Mouse (Mus musculus): ENCODE data around the gene Efhd2.

The Efhd2 gene

GRCm38 (mm10) chr4:141860246-141860841, 14.4 kb downstream of the Efhd2 start:
- DNase-seq (ENCODE audit: low spot score in 2 of 2) = no peak

- no peak for DNase-seq (ENCODE audit: low spot score in 2 of 2)
Measured at GRCm38 (mm10) chr4:141859351-141859750, 15.4 kb downstream of the Efhd2 start.

- DNase-seq (ENCODE audit: low spot score in 2 of 2) = no peak
Measured at GRCm38 (mm10) chr4:141858501-141858900, 16.2 kb downstream of the Efhd2 start.

- DNase-seq (ENCODE audit: low spot score in 2 of 2) = peak; percentile 78 to 93
Measured at GRCm38 (mm10) chr4:141857422-141857930, 17.2 kb downstream of the Efhd2 start.

GRCm38 (mm10) chr4:141853437-141853836, 21.3 kb downstream of the Efhd2 start:
- DNase-seq (ENCODE audit: low spot score in 2 of 2) = peak in 1 of 2 experiments; percentile 86

- DNase-seq (ENCODE audit: low spot score in 2 of 2) = peak in 1 of 2 experiments; percentile 57
Measured at GRCm38 (mm10) chr4:141845999-141846398, 28.7 kb downstream of the Efhd2 start, which contains the start of gene Ctrc. Gene Ctrc (minus strand): TSS chr4:141846359.

- no peak for DNase-seq (ENCODE audit: low spot score in 2 of 2)
Measured at GRCm38 (mm10) chr4:141834536-141835095, 40.1 kb downstream of the Efhd2 start.

- no peak for DNase-seq (ENCODE audit: low spot score in 2 of 2)
Measured at GRCm38 (mm10) chr4:141833911-141834310, 40.8 kb downstream of the Efhd2 start.

GRCm38 (mm10) chr4:141831361-141831760, 43.4 kb downstream of the Efhd2 start:
- no peak for DNase-seq (ENCODE audit: low spot score in 2 of 2)

- no peak for DNase-seq (ENCODE audit: low spot score in 2 of 2)
Measured at GRCm38 (mm10) chr4:141830381-141830780, 44.3 kb downstream of the Efhd2 start.

- no peak for DNase-seq (ENCODE audit: low spot score in 2 of 2)
Measured at GRCm38 (mm10) chr4:141828177-141828576, 46.5 kb downstream of the Efhd2 start.

- DNase-seq (ENCODE audit: low spot score in 2 of 2) = no peak
Measured at GRCm38 (mm10) chr4:141827401-141827800, 47.3 kb downstream of the Efhd2 start.

GRCm38 (mm10) chr4:141826060-141826459, 48.7 kb downstream of the Efhd2 start, which contains the start of gene Cela2a:
Gene Cela2a (minus strand): TSS chr4:141826160.
- no peak for DNase-seq (ENCODE audit: low spot score in 2 of 2)

GRCm38 (mm10) chr4:141822979-141823378, 51.7 kb downstream of the Efhd2 start:
- DNase-seq (ENCODE audit: low spot score in 2 of 2) = peak; percentile 67 to 72

GRCm38 (mm10) chr4:141822089-141822488, 52.6 kb downstream of the Efhd2 start:
- peak in 1 of 2 experiments; percentile 70 for DNase-seq (ENCODE audit: low spot score in 2 of 2)

GRCm38 (mm10) chr4:141821178-141821577, 53.5 kb downstream of the Efhd2 start:
- DNase-seq (ENCODE audit: low spot score in 2 of 2) = no peak

GRCm38 (mm10) chr4:141819316-141819715, 55.4 kb downstream of the Efhd2 start:
- DNase-seq (ENCODE audit: low spot score in 2 of 2) = no peak

GRCm38 (mm10) chr4:141818861-141819260, 55.9 kb downstream of the Efhd2 start:
- DNase-seq (ENCODE audit: low spot score in 2 of 2) = no peak

- no peak for DNase-seq (ENCODE audit: low spot score in 2 of 2)
Measured at GRCm38 (mm10) chr4:141817706-141818105, 57.0 kb downstream of the Efhd2 start.

GRCm38 (mm10) chr4:141816776-141817655, 57.7 kb downstream of the Efhd2 start:
- no peak for DNase-seq (ENCODE audit: low spot score in 2 of 2)

- no peak for DNase-seq (ENCODE audit: low spot score in 2 of 2)
Measured at GRCm38 (mm10) chr4:141816267-141816666, 58.5 kb downstream of the Efhd2 start.

- no peak for DNase-seq (ENCODE audit: low spot score in 2 of 2)
Measured at GRCm38 (mm10) chr4:141811375-141811774, 63.3 kb downstream of the Efhd2 start.

All from spleen, postnatal 4 days (tissue).